Mouse (Mus musculus): ENCODE measurements at regions not wholly inside any gene's neighbourhood (a gene's known extent, or its start where the extent isn't known, plus 50 kb on each side); places are given as distances from the start of the nearest gene placed in this dataset.
"Not testable (repeated sequence)": the region's sequence is repeated elsewhere in the genome, so short reads cannot be mapped to it uniquely, and the experiment has no call there.

GRCm38 (mm10) chr13:52345375-52346026 is 185.6 kb downstream of the Diras2 start:
- no peak overlapping the region for H3K4me2 ChIP-seq (replicated peaks; ENCODE audit: low read depth, low read length)
- no peaks in the 10 kb centered on the region for H3K4me1 ChIP-seq (ENCODE audit: control insufficient read depth, insufficient read depth, low read length)
- no peaks in the 10 kb centered on the region for H3K36me3 ChIP-seq (ENCODE audit: control insufficient read depth, insufficient read depth, low read length)
- H3K27ac ChIP-seq (ENCODE audit: low read length) = no peak overlapping the region
- H3K9ac ChIP-seq (replicated peaks; ENCODE audit: low read depth, low read length) = no peak overlapping the region
- H3K27me3 ChIP-seq (ENCODE audit: control insufficient read depth, insufficient read depth, low read length) = no peaks in the 10 kb centered on the region
- ATAC-seq (ENCODE audit: insufficient number of reproducible peaks, insufficient read depth, low FRiP score, low read depth) = no peak
- WGBS = 50% methylated on average over 13 of the region's 13 CpGs
- H3K9me3 ChIP-seq (ENCODE audit: control insufficient read depth, low read depth, low read length) = no peaks in the 10 kb centered on the region
- no peak overlapping the region for H3K4me3 ChIP-seq (ENCODE audit: low read depth, low read length)

GRCm38 (mm10) chr13:52346027-52346375 is 185.1 kb downstream of the Diras2 start:
- Histone ChIP-seq H3K4me3 (ENCODE audit: low read depth, low read length) (no peak overlapping the region), H3K4me2 (replicated peaks; ENCODE audit: low read depth, low read length) (no peak overlapping the region), H3K9me3 (ENCODE audit: control insufficient read depth, low read depth, low read length) (no peaks in the 10 kb centered on the region), H3K27me3 (ENCODE audit: control insufficient read depth, insufficient read depth, low read length) (no peaks in the 10 kb centered on the region), H3K4me1 (ENCODE audit: control insufficient read depth, insufficient read depth, low read length) (no peaks in the 10 kb centered on the region), H3K36me3 (ENCODE audit: control insufficient read depth, insufficient read depth, low read length) (no peaks in the 10 kb centered on the region), H3K9ac (replicated peaks; ENCODE audit: low read depth, low read length) (no peak overlapping the region), H3K27ac (ENCODE audit: low read length) (no peak overlapping the region)
- ATAC-seq (ENCODE audit: insufficient number of reproducible peaks, insufficient read depth, low FRiP score, low read depth) = no peak
- WGBS = 86% methylated on average over 5 of the region's 5 CpGs

- Histone ChIP-seq H3K4me1 (ENCODE audit: control insufficient read depth, insufficient read depth, low read length) (no peaks in the 10 kb centered on the region), H3K4me2 (replicated peaks; ENCODE audit: low read depth, low read length) (no peak overlapping the region), H3K9ac (replicated peaks; ENCODE audit: low read depth, low read length) (no peak overlapping the region), H3K4me3 (ENCODE audit: low read depth, low read length) (no peak overlapping the region), H3K9me3 (ENCODE audit: control insufficient read depth, low read depth, low read length) (no peaks in the 10 kb centered on the region), H3K27me3 (ENCODE audit: control insufficient read depth, insufficient read depth, low read length) (no peaks in the 10 kb centered on the region), H3K36me3 (ENCODE audit: control insufficient read depth, insufficient read depth, low read length) (no peaks in the 10 kb centered on the region), H3K27ac (ENCODE audit: low read length) (no peak overlapping the region)
- no peak for ATAC-seq (ENCODE audit: insufficient number of reproducible peaks, insufficient read depth, low FRiP score, low read depth)
- 53% methylated on average over 2 of the region's 2 CpGs for WGBS
These were observed 183.4 kb downstream of the Diras2 start for GRCm38 (mm10) chr13:52347631-52348030.

- Histone ChIP-seq H3K4me2 (replicated peaks; ENCODE audit: low read depth, low read length) (no peak overlapping the region), H3K4me1 (ENCODE audit: control insufficient read depth, insufficient read depth, low read length) (no peaks in the 10 kb centered on the region), H3K4me3 (ENCODE audit: low read depth, low read length) (no peak overlapping the region), H3K27ac (ENCODE audit: low read length) (no peak overlapping the region), H3K36me3 (ENCODE audit: control insufficient read depth, insufficient read depth, low read length) (no peaks in the 10 kb centered on the region), H3K9me3 (ENCODE audit: control insufficient read depth, low read depth, low read length) (no peaks in the 10 kb centered on the region), H3K27me3 (ENCODE audit: control insufficient read depth, insufficient read depth, low read length) (no peaks in the 10 kb centered on the region), H3K9ac (replicated peaks; ENCODE audit: low read depth, low read length) (no peak overlapping the region)
- WGBS = 81% methylated on average over 5 of the region's 5 CpGs
- no peak for ATAC-seq (ENCODE audit: insufficient number of reproducible peaks, insufficient read depth, low FRiP score, low read depth)
These were observed 181.5 kb downstream of the Diras2 start for GRCm38 (mm10) chr13:52349606-52350005.

GRCm38 (mm10) chr13:52352576-52352975 is 178.5 kb downstream of the Diras2 start:
- no peak overlapping the region for H3K4me2 ChIP-seq (replicated peaks; ENCODE audit: low read depth, low read length)
- ATAC-seq (ENCODE audit: insufficient number of reproducible peaks, insufficient read depth, low FRiP score, low read depth) = no peak
- no peaks in the 10 kb centered on the region for H3K27me3 ChIP-seq (ENCODE audit: control insufficient read depth, insufficient read depth, low read length)
- no peak overlapping the region for H3K9ac ChIP-seq (replicated peaks; ENCODE audit: low read depth, low read length)
- no peak overlapping the region for H3K4me3 ChIP-seq (ENCODE audit: low read depth, low read length)
- H3K27ac ChIP-seq (ENCODE audit: low read length) = no peak overlapping the region
- WGBS = 73% methylated on average over 4 of the region's 4 CpGs
- no peaks in the 10 kb centered on the region for H3K4me1 ChIP-seq (ENCODE audit: control insufficient read depth, insufficient read depth, low read length)
- H3K36me3 ChIP-seq (ENCODE audit: control insufficient read depth, insufficient read depth, low read length) = no peaks in the 10 kb centered on the region
- peaks cover 3% of the 10 kb centered on the region; the same call in 1 of the 2 replicates for H3K9me3 ChIP-seq (ENCODE audit: control insufficient read depth, low read depth, low read length)

- Histone ChIP-seq H3K9ac (replicated peaks; ENCODE audit: low read depth, low read length) (no peak overlapping the region), H3K4me1 (ENCODE audit: control insufficient read depth, insufficient read depth, low read length) (no peaks in the 10 kb centered on the region), H3K4me3 (ENCODE audit: low read depth, low read length) (no peak overlapping the region), H3K9me3 (ENCODE audit: control insufficient read depth, low read depth, low read length) (peaks cover 3% of the 10 kb centered on the region; the same call in 1 of the 2 replicates), H3K4me2 (replicated peaks; ENCODE audit: low read depth, low read length) (no peak overlapping the region), H3K27me3 (ENCODE audit: control insufficient read depth, insufficient read depth, low read length) (no peaks in the 10 kb centered on the region), H3K36me3 (ENCODE audit: control insufficient read depth, insufficient read depth, low read length) (no peaks in the 10 kb centered on the region), H3K27ac (ENCODE audit: low read length) (no peak overlapping the region)
- WGBS = 83% methylated on average over 3 of the region's 3 CpGs
- ATAC-seq (ENCODE audit: insufficient number of reproducible peaks, insufficient read depth, low FRiP score, low read depth) = no peak
These were observed 177.6 kb downstream of the Diras2 start for GRCm38 (mm10) chr13:52353437-52353836.

GRCm38 (mm10) chr13:52353966-52354365 is 177.1 kb downstream of the Diras2 start:
- no peaks in the 10 kb centered on the region for H3K4me1 ChIP-seq (ENCODE audit: control insufficient read depth, insufficient read depth, low read length)
- no peak overlapping the region for H3K4me3 ChIP-seq (ENCODE audit: low read depth, low read length)
- no peaks in the 10 kb centered on the region for H3K36me3 ChIP-seq (ENCODE audit: control insufficient read depth, insufficient read depth, low read length)
- 25% methylated on average over 2 of the region's 2 CpGs for WGBS
- H3K9me3 ChIP-seq (ENCODE audit: control insufficient read depth, low read depth, low read length) = peaks cover 3% of the 10 kb centered on the region; the same call in 1 of the 2 replicates
- no peak overlapping the region for H3K4me2 ChIP-seq (replicated peaks; ENCODE audit: low read depth, low read length)
- no peak for ATAC-seq (ENCODE audit: insufficient number of reproducible peaks, insufficient read depth, low FRiP score, low read depth)
- H3K27ac ChIP-seq (ENCODE audit: low read length) = no peak overlapping the region
- H3K27me3 ChIP-seq (ENCODE audit: control insufficient read depth, insufficient read depth, low read length) = no peaks in the 10 kb centered on the region
- no peak overlapping the region for H3K9ac ChIP-seq (replicated peaks; ENCODE audit: low read depth, low read length)

GRCm38 (mm10) chr13:52355921-52356320 is 175.2 kb downstream of the Diras2 start:
- 88% methylated on average over 2 of the region's 4 CpGs for WGBS
- not testable (repeated sequence) for H3K4me3 ChIP-seq (ENCODE audit: low read depth, low read length); H3K27me3 ChIP-seq (ENCODE audit: control insufficient read depth, insufficient read depth, low read length); H3K9ac ChIP-seq (replicated peaks; ENCODE audit: low read depth, low read length); H3K4me1 ChIP-seq (ENCODE audit: control insufficient read depth, insufficient read depth, low read length); H3K4me2 ChIP-seq (replicated peaks; ENCODE audit: low read depth, low read length); H3K36me3 ChIP-seq (ENCODE audit: control insufficient read depth, insufficient read depth, low read length); H3K9me3 ChIP-seq (ENCODE audit: control insufficient read depth, low read depth, low read length); ATAC-seq (ENCODE audit: insufficient number of reproducible peaks, insufficient read depth, low FRiP score, low read depth); H3K27ac ChIP-seq (ENCODE audit: low read length)

GRCm38 (mm10) chr13:52359332-52359731 is 171.7 kb downstream of the Diras2 start:
- not testable (repeated sequence) for H3K4me1 ChIP-seq (ENCODE audit: control insufficient read depth, insufficient read depth, low read length); H3K27me3 ChIP-seq (ENCODE audit: control insufficient read depth, insufficient read depth, low read length); H3K9me3 ChIP-seq (ENCODE audit: control insufficient read depth, low read depth, low read length); H3K4me2 ChIP-seq (replicated peaks; ENCODE audit: low read depth, low read length); H3K9ac ChIP-seq (replicated peaks; ENCODE audit: low read depth, low read length); H3K36me3 ChIP-seq (ENCODE audit: control insufficient read depth, insufficient read depth, low read length); H3K27ac ChIP-seq (ENCODE audit: low read length); ATAC-seq (ENCODE audit: insufficient number of reproducible peaks, insufficient read depth, low FRiP score, low read depth); H3K4me3 ChIP-seq (ENCODE audit: low read depth, low read length)
- 76% methylated on average over 4 of the region's 4 CpGs for WGBS

Data from stomach, embryonic 14.5 days (tissue).